Mouse (Mus musculus): Measurements from ENCODE around the gene Vasp.
"Not testable (repeated sequence)": the region's sequence is repeated elsewhere in the genome, so short reads cannot be mapped to it uniquely, and the experiment has no call there.

The Vasp gene

GRCm38 (mm10) chr7:19303046-19303305, 31.4 kb upstream of the Vasp start:
- DNase-seq: no peak

GRCm38 (mm10) chr7:19302264-19303045, 30.8 kb upstream of the Vasp start:
- no peak for DNase-seq

DNA sequence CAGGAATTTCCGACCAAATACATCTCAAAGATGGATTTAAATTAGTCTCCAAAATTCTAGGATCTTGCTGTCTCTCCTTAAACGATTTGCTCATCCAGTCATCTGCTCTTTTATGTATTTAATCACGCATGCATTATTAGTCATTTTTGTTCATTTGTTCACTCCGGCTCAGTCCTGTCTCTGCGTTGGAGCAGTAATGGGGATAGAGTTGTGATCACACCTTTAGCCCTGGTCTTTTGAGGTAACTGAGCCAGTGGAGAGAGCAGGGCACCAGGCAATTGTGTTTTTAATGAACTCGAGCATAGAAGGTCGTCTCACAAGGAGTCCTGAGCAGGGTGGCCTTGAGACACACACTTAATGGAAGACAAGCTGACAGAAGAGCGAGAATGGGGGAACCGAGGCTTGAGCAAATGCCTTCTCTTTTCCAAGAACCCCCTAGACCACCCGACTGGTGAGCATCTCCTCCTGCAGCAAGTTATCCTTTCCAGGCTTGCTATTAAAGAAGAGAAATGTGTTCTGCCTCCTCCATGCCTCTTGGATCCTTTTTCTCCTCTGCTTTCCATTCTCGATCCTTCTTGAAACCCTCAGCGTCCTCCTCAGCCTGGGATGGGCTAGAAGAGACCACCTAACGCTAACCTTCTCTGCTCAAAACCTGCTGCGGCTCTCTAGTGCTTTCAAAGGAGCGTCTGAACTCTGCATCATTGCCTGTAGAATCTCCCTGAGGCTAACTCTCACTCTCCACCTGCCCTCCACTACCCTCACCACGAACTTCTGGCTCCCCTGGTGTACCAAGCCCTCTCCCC, 30.0 kb upstream of the Vasp start:
- DNase-seq: no peak

- DNase-seq: peak; percentile 81
These were observed 29.1 kb upstream of the Vasp start for GRCm38 (mm10) chr7:19300501-19301421.

GRCm38 (mm10) chr7:19299194-19299593, 27.6 kb upstream of the Vasp start:
- DNase-seq: no peak

DNA sequence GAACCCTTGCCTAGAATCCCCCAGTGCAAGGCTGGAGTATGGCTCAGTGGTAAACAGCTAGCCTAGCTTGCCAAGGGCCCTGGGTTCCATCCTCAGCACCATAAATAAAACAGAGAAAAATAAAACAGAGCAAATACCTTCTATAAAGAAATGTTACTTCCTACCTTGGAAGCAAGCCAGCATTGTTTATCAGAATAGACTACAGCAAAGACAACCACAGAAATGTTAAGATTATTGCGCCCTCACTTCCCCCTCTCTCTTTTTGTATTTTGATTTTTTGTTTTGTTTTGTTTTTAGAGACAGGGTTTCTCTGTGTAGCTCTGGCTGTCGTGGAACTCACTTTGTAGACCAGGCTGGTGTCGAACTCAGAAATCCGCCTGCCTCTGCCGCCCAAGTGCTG, 26.2 kb upstream of the Vasp start:
- DNase-seq: no peak

GRCm38 (mm10) chr7:19297034-19297433, 25.4 kb upstream of the Vasp start:
- no peak for DNase-seq

GRCm38 (mm10) chr7:19295503-19296185, 24.0 kb upstream of the Vasp start:
- peak; percentile 96 for DNase-seq

GRCm38 (mm10) chr7:19290969-19291596, 19.5 kb upstream of the Vasp start:
- no peak for DNase-seq

- no peak for DNase-seq
These were observed 13.1 kb upstream of the Vasp start for GRCm38 (mm10) chr7:19284763-19285162.

DNA sequence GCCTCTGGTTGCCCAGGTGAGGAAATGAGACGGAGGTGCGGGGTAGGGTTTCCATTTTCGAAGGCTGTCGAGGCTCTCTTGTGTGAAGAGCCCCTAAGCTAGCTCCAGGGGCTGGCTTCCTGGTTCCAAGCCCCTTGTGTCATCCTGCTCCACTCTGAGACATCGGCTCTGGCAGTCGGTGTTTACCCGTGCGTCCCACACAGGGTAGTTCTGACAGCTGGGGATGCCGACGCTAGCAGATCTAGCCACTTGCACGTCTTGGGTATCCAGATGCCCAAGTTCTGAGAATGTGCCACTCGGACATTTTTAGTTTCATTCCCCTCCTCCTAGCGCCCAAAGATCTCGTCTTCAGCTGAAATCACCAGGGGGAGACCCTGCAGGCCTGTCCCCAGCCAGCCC, 11.8 kb upstream of the Vasp start:
- DNase-seq: no peak

DNA sequence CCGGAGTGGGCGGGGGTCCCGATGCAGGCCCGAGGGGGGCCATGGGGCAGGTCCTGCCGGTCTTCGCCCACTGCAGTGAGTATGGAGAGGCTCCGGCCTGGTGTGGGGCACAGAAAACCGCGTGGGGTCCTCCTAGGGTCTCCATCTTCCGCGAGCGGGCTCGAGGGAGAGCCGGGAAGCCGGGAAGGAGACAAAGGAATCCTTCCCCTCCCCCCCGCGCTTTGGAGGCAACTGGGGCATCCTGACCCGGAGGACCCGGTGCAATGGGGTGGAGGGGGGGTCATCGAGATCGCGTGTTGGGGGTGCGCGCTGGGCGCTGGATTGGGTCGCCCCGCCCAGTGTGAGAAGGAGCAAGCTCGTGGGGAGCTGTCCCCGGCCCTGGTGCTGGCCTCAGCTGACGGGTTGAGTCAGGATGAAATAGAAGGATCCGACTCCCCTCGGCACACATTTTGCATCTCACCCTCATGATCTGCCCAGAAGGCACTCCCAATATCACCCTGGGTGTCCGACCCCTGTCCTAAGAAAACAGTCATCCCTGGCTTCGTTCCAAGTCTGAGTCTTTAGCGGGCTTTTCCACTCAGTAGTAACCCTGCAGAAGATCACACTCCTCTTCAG, 11.3 kb upstream of the Vasp start:
- DNase-seq: no peak

- DNase-seq: peak; percentile 84
These were observed 10.8 kb upstream of the Vasp start, which contains the start of gene Rtn2 for GRCm38 (mm10) chr7:19282385-19282784. Gene Rtn2 (plus strand): TSS chr7:19282624.

- not testable (repeated sequence) for DNase-seq
These were observed 10.2 kb upstream of the Vasp start for GRCm38 (mm10) chr7:19281680-19282304.

DNA sequence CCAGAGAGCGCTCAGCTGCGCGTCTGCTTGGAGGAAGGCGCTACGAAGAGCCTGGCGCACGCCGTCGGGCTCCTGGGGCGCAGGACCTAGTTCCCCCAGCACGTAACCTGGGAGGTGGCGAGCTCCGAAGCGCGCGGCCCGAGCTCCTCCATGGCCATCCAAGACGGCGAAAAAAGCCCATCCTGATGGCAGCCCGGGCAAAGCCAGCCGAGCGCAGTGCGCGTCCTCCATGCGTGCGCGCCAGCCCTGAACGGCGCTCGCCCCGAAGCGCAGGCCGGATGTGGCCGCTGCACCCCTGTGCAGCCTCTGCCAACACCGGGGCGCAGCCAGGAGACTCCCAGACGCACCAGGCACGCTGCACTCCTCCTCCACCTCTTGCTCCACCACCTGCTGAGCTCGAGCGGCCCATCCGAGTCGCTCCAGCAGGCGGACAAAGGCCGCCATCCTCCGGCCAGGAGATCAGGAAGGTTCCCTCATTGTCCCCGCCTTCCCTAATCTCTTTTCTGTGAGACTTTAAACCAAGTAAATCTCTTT, 8.0 kb upstream of the Vasp start, which contains the start of gene Ppm1n:
Gene Ppm1n (minus strand): TSS at position 484 of the 534 bp plus-strand sequence.
- no peak for DNase-seq

GRCm38 (mm10) chr7:19279052-19279451, 7.4 kb upstream of the Vasp start:
- DNase-seq: no peak

GRCm38 (mm10) chr7:19276253-19276652, 4.6 kb upstream of the Vasp start:
- no peak for DNase-seq

DNA sequence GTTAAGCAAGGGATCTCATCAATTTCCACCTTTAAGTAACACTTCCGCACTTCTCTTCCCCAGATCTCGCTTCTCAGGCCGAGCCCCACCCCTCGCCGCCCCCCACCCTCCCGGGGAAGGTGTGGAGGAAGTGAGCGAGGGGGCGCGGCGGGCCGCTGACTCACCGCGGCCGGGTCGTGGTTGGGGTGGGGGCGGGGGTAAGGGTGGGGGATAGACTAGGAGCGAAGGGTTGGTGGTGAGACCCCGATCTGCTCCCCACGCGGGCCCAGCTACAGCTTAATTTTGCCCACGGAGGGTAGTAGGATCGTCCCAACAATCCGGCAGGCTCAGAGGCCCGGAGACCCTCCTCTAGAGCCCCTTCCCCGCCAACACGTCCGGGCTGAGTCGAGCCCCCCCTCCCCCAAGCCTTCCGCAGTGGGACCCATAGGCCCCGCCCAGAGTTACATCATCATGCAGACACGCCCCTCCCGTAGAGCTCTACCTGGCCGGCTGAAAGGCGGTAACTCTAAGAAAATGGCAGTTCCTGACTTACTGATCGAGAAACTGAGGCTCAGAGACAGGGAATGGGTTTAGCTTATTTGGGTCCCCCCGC, 652 bp upstream of the Vasp start:
- no peak for DNase-seq

- no peak for DNase-seq
These were observed 944 bp downstream of the Vasp start for GRCm38 (mm10) chr7:19270509-19271237.
